Mouse (Mus musculus): Measurements from ENCODE around the gene Zfp874b.
A peak's percentile ranks its signal among the peaks of the same experiment; 100 is the strongest.
"Not testable (repeated sequence)": the region's sequence is repeated elsewhere in the genome, so short reads cannot be mapped to it uniquely, and the experiment has no call there.

Gene Zfp874b

GRCm38 (mm10) chr13:67483625-67484423 is at the start of gene Zfp874b:
TSS of gene Zfp874b (minus strand) at chr13:67484258.
- peak; percentile 84 to 89 for DNase-seq

- DNase-seq: no peak
Observed at GRCm38 (mm10) chr13:67527049-67527730, 43.1 kb upstream of the Zfp874b start.

- peak; percentile 94 to 95 for DNase-seq
Observed at GRCm38 (mm10) chr13:67525753-67526410, 41.8 kb upstream of the Zfp874b start, which contains the start of the genes Gm26965 and Zfp87. TSS of gene Gm26965 (minus strand) at chr13:67526151. TSS of gene Zfp87 (minus strand) at chr13:67526177.

- DNase-seq: no peak
Observed at GRCm38 (mm10) chr13:67500908-67501307, 16.9 kb upstream of the Zfp874b start.

- peak; percentile 79 to 89 for DNase-seq
Observed at GRCm38 (mm10) chr13:67500084-67500719, 16.1 kb upstream of the Zfp874b start, which contains the start of gene Zfp58. TSS of gene Zfp58 (minus strand) at chr13:67500555.

GRCm38 (mm10) chr13:67495631-67496030 is 11.6 kb upstream of the Zfp874b start:
- DNase-seq: no peak

GRCm38 (mm10) chr13:67484424-67484811 is 360 bp upstream of the Zfp874b start:
- no peak for DNase-seq

- DNase-seq: no peak
Observed at GRCm38 (mm10) chr13:67481528-67481927, 2.5 kb downstream of the Zfp874b start.

GRCm38 (mm10) chr13:67469274-67469673 is 14.8 kb downstream of the Zfp874b start:
- no peak for DNase-seq

- DNase-seq: not testable (repeated sequence)
Observed at GRCm38 (mm10) chr13:67463506-67464185, 20.4 kb downstream of the Zfp874b start.

GRCm38 (mm10) chr13:67452021-67452309 is 32.1 kb downstream of the Zfp874b start:
- DNase-seq: no peak

GRCm38 (mm10) chr13:67451172-67452020 is 32.7 kb downstream of the Zfp874b start, which contains the start of gene Zfp874a:
TSS of gene Zfp874a (minus strand) at chr13:67451624.
- peak; percentile 89 to 90 for DNase-seq

GRCm38 (mm10) chr13:67437095-67437494 is 47.0 kb downstream of the Zfp874b start:
- DNase-seq: not testable (repeated sequence)

GRCm38 (mm10) chr13:67428116-67428515 is 55.9 kb downstream of the Zfp874b start:
- no peak for DNase-seq

GRCm38 (mm10) chr13:67425699-67426098 is 58.4 kb downstream of the Zfp874b start:
- DNase-seq: not testable (repeated sequence)

- not testable (repeated sequence) for DNase-seq
Observed at GRCm38 (mm10) chr13:67422532-67422931, 61.5 kb downstream of the Zfp874b start.

Measured in lung, postnatal 4 days (tissue).